Mouse (Mus musculus) cerebellum, adult 2 months (tissue): Measurements from ENCODE around the gene L3mbtl1.

Experiments used
- CTCF ChIP-seq: fragments of 200-500 bp; IDR thresholded peaks from 2 replicates; pipeline ENCODE4 v1.5.1; 2011; ENCODE audit warnings: low read depth, mild to moderate bottlenecking, control low read depth, low read length, moderate library complexity, borderline replicate concordance; ENCODE audit not compliant: insufficient read depth
- POLR2A ChIP-seq: fragments of 200-500 bp; IDR thresholded peaks from 2 replicates; pipeline ENCODE4 v1.6.1; 2011; ENCODE audit warnings: low read length, control low read depth, borderline replicate concordance; ENCODE audit not compliant: insufficient read depth

DNA sequence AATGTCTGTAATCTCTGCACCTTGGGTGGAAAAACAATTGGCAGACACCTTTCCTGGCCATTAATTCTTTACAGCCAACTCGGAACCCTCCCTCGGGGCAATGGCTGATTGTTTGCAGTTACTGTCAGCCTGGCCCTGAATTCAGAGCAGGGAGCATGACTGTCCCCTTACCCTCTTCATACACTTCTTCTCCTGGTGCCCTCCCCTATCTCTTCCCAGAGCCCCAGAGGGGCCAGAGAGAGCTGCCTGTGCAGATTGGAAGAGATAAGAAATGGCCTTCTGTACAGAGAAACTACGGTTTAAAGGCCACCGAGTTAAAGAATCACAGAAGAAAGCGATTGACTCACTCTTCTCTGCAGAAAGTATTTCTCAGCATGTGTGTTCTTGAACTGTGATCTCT, 23.3 kb upstream of the L3mbtl1 start:
- TF ChIP-seq POLR2A (no peak), CTCF (no peak)
